Mouse (Mus musculus) erythroblast, embryonic 14.5 days (primary cell): Measurements from ENCODE around the gene Prss46.

ENCODE experiments used
- GATA1 ChIP-seq: IDR thresholded peaks from 2 replicates; pipeline ENCODE4 v1.6.1; 2012; ENCODE audit warnings: low read length, inconsistent platforms, mixed read lengths
- TAL1 ChIP-seq: IDR thresholded peaks from 3 replicates; pipeline ENCODE4 v1.6.1; 2012; ENCODE audit warnings: low read length, inconsistent platforms, mixed read lengths

- TF ChIP-seq GATA1 (no peak), TAL1 (no peak)
These were observed 35.8 kb downstream of the Prss46 start, which contains the start of gene Tmie for GRCm38 (mm10) chr9:110879998-110880561.
